Mouse (Mus musculus): Measurements from ENCODE around the gene Fam189a1.

Gene Fam189a1

DNA sequence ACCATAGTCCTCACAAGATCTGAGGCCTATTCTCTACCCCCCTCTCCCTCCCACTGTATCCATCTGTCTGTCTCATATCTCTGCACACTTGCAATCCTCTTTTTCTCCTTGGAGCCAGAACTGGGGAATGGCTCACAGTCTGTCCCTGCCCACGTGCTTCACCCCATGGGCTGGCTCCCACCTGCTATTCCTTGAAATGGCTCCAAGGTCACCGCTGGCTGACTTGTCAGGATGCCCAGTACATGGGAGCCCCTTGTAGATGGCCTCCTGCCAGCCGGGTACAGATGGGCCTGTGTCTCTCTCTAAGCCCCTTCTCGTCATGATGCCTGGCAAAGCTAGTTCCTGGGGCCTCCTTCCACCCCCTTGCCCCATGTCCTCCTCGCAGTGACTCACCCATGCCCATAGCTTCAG, 428.2 kb downstream of the Fam189a1 start:
- peak; percentile 13 for DNase-seq (ENCODE audit: low spot score)

GRCm38 (mm10) chr7:64725967-64726695, 430.2 kb downstream of the Fam189a1 start:
- DNase-seq (ENCODE audit: low spot score): no peak

DNA sequence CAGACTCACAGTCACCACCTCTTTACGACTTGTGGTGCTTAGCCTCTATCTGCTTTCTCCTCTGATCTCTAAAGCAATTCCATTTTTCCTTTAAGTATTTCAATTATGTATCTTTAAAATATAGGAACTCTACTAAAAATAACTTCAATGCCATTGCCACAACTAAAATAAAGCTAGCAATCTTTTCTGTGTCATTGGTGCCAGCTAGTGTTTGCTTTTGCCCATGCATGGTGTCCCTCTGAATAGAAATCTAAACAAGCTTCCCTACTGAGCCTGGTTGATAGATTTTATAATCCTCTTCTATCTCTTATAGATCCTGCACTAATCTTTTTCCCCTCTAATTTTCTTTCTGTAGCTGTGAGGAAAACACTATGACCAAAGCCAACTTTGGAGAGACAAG, 432.0 kb downstream of the Fam189a1 start:
- no peak for DNase-seq (ENCODE audit: low spot score)

DNA sequence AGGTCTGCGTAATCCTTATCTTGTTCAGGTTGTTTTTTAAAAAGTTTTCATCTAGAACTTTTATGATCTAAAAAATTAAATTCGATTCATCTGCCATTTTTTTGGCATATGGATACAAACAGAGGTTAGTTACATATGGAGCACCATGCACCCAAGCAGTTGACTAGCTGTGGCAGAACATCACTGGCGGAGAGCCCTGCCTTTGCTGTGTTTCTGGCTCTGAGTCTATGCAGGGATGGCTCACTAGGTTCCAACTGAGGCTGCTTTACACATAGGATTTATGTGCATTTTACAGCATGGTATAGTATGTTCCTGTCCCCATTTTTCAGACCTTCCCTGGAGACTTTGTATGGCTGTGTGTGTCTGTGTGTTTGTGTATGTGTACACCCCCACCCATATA, 433.1 kb downstream of the Fam189a1 start:
- no peak for DNase-seq (ENCODE audit: low spot score)

DNA sequence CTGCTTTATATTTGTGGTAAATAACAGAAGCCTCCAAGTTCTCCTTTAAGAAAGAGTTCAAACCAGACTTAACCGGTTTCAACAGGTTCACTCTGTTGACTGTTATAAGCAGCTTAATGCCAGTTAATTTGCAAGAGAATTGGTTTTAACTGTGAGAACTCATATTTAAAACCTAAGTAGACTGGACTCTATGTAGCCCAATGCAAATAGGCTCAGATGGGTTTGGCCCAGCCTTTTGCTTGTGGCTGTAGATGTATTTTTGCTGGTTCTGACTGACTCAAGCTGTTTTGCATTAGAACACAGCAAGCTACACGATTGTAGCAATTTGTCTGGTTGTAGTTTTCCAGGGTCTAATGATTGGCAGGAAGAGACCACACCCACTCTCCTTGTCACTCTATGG, 440.1 kb downstream of the Fam189a1 start:
- no peak for DNase-seq (ENCODE audit: low spot score)

GRCm38 (mm10) chr7:64709520-64710262, 446.7 kb downstream of the Fam189a1 start:
- no peak for DNase-seq (ENCODE audit: low spot score)

DNA sequence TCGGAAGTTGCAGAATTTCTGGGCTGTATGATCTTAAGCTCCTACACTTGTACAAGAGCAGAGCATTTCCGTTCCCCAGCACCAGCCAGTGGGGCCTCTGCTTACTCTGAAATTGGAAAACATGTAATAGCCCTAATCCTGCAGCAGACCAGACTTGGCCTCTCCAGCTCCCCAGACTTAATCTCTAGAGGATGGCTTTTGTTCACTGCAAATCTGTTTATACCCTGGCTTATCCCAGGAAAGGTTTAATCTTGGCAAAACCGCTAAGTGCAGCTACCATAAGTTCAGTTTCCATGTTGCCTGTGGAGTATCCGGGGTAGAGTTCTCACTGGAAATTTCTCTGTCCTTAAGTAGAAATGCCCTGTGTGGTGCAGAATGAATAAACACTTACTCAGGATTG, 448.2 kb downstream of the Fam189a1 start:
- no peak for DNase-seq (ENCODE audit: low spot score)

All from ovary, postnatal 36 days (tissue).